Mouse (Mus musculus) embryonic stem cell, embryonic (primary cell): ENCODE measurements around the gene Rufy4.
"Not testable (repeated sequence)": the region's sequence is repeated elsewhere in the genome, so short reads cannot be mapped to it uniquely, and the experiment has no call there.

Experiments
- CTCF ChIA-PET, 4 experiments: fragments of 300-600 bp in 2 of 4; fragments of 350-600 bp in 2 of 4; sonication (Branson Sonifier 250); formaldehyde crosslinking; loops; one replicate each; lab custom pipeline; 2022; ENCODE audit warnings: inconsistent platforms in 2 of 4; lab: Charles Lee
- POLR2A ChIA-PET, 4 experiments: fragments of 300-600 bp in 2 of 4; fragments of 350-600 bp in 2 of 4; sonication (Branson Sonifier 250); formaldehyde crosslinking; loops; one replicate each; lab custom pipeline; 2022; ENCODE audit warnings: antibody characterized with exemption in 4 of 4, inconsistent platforms in 1 of 4; lab: Charles Lee

Rufy4 gene

DNA sequence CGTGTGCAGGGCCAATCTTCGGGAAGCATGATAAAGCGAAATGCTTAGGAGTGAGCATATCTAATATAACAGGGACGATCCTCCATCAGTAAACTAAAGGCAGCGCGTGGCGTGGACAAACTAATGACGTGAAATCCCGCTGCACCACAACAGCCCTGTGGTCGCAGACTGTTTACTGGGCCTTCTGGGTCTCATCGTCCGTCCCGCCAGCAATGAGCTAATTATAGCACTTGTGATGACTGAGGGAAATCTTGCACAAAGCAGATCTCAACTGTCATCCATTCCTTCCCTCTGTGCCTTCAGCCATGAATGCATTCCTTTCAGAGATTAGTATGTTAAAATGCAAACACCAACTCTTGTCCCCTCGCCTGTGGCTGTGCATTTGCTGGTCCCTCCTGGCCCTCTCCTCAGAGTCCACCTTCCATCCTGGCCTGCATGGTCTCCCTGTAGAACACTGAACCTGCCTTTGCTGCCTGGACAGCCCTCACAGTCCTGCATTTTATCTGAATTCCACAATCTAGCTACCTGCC, 31.1 kb downstream of the Rufy4 start:
- ChIA-PET CTCF (interaction anchor here in 2 of 4 experiments (1.1 to 1.6 kb wide), 3 partner anchors 17 to 27 kb away, joined by 3 to 5 read pairs (median 3); no protein-coding TSS in a partner anchor), POLR2A (interaction anchor here in 2 of 4 experiments (0.6 to 1.3 kb wide), 3 partner anchors 12 to 1113 kb away, joined by 3 to 4 read pairs (median 4); no protein-coding TSS in a partner anchor)

DNA sequence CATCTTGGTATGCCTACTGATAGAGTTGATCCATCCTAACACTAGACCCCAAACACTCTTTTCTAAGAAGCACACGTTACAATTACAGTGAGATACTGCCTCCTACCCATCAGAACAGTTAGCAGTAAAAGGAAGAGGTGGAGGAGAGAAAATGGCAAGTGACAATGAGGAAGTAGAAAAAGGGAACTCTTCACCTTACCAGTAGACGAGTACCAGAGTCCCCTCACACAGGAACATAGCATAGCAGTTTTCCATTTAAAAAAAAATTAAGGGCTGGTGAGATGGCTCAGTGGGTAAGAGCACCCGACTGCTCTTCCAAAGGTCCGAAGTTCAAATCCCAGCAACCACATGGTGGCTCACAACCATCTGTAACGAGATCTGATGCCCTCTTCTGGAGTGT, 34.3 kb downstream of the Rufy4 start:
- CTCF ChIA-PET, POLR2A ChIA-PET: not testable (repeated sequence)

DNA sequence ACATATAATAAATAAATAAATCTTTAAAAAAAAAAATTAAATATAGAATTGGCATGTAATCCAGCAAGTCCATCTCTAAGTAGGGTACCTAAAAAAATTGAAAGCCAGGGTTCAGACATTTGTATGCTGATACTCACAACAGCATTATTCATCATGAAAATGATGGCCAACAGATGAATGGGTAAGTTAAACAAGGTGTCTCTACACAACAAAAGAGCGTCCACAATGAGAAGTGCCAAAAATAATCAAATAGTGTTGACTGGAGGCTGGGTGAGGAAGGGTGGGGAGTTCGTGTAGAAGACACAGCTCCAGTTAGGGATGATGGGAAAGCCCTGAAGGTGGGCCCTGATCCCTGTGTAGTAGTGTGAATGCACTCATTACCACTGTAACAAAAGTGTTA, 34.7 kb downstream of the Rufy4 start:
- ChIA-PET CTCF (interaction anchor here in 1 of 4 experiments (0.8 kb wide), 1 partner anchor 36 kb away, joined by 3 read pairs; no protein-coding TSS in a partner anchor), POLR2A (no interaction called here)

DNA sequence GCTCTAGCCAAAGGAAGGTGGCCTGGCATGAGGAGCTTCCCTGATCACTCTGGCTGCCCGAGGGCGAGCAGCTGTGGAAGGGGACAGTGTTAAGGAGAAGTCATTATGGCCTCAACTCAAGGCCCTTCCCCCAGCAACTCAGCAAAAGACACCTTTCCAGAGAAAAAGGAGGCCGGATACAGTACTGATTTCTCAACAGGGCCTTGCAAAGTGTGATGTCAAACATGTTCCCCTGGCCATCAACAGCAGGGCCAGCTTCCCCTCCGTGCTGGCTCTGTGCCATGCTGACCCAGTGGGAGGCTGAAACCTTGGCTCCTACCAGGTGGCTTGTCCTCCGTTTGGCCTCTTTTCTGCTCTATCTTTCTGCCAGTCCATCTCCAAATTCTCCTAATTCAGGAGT, 41.8 kb downstream of the Rufy4 start:
- CTCF ChIA-PET: interaction anchor here in 2 of 4 experiments (0.6 to 0.7 kb wide), 2 partner anchors 28 to 869 kb away, joined by 4 to 10 read pairs; no protein-coding TSS in a partner anchor
- POLR2A ChIA-PET: no interaction called here

DNA sequence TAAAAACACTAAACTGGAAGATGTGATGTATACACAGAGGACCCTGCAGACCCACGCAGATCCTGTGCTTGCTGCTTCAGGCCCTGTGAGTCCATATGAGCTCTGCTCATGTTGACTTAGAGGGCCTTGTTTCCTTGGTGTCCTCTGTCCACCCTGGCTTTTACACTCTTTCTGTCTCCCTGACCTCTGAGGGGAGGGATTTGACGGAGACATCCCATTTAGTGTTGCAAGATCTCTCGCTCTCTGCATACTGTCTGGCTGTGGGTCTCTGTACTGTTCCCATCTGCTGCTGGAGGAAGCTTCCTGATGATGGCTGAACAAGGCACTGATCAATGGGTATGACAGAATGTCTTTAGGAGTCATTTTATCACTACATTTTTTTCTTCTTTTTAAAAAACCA, 44.4 kb downstream of the Rufy4 start:
- POLR2A ChIA-PET: no interaction called here
- CTCF ChIA-PET: no interaction called here

DNA sequence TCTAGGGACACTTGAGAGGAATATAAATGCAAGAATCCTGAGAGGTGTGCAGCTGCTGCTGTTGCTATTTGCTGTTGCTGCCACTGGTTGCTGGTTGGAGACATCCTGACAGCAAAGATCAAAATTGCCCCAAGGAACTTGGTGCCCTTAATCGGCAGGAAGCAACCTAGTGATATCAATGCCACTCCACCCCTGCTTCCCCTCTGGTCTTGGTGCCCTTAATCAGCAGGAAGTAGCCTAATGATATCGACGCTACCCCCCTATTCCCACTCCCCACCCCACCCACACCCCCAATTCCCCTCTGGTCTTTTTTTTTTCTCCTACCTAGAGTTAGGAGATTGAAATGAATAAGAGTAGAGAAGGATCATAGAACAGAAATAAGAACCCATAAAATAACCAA, 47.4 kb downstream of the Rufy4 start:
- ChIA-PET CTCF (no interaction called here), POLR2A (no interaction called here)

DNA sequence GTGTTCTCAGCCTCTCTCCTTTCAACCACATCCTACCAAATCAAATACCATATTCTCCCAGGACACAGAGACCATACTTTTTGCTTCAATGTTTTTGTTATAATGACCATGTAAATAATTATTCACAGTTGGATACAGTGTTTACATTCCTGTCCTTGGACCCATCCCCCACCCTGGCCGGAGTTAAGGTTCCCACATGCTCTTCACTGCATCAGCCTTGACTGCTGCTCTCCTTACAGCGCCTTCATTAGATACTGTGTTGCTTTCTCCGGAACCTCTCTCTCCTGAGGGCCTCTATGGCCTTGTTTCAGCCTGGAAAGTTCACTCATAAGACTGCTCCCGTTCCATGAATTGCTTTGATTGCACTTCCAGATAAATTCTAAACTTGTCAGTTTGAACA, 50.4 kb downstream of the Rufy4 start:
- POLR2A ChIA-PET: no interaction called here
- CTCF ChIA-PET: interaction anchor here in 1 of 4 experiments (0.6 kb wide), 1 partner anchor 34 kb away, joined by 6 read pairs; no protein-coding TSS in a partner anchor

DNA sequence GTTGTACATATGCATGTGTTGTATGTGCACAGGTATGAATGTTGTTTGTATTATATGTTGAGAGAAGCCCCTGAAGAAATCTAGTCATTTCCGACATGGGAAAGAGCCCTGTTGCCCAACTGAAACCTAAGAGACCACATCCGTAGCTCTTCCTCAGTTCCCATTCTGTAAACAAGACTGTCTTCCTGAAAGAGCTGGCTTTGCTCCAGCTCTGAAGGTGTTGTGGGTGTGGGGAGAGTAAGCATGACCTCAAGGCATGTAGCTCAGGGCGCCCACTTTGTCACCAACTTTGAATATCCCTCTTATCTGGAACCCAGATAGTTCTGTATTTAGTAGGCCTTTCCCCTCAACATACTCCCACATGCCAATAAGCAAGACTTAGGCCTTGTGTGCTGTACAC, 53.3 kb downstream of the Rufy4 start:
- POLR2A ChIA-PET: interaction anchor here in 1 of 4 experiments (1.2 to 1.4 kb wide), 2 partner anchors 18 to 22 kb away, joined by 3 read pairs; no protein-coding TSS in a partner anchor
- CTCF ChIA-PET: no interaction called here

DNA sequence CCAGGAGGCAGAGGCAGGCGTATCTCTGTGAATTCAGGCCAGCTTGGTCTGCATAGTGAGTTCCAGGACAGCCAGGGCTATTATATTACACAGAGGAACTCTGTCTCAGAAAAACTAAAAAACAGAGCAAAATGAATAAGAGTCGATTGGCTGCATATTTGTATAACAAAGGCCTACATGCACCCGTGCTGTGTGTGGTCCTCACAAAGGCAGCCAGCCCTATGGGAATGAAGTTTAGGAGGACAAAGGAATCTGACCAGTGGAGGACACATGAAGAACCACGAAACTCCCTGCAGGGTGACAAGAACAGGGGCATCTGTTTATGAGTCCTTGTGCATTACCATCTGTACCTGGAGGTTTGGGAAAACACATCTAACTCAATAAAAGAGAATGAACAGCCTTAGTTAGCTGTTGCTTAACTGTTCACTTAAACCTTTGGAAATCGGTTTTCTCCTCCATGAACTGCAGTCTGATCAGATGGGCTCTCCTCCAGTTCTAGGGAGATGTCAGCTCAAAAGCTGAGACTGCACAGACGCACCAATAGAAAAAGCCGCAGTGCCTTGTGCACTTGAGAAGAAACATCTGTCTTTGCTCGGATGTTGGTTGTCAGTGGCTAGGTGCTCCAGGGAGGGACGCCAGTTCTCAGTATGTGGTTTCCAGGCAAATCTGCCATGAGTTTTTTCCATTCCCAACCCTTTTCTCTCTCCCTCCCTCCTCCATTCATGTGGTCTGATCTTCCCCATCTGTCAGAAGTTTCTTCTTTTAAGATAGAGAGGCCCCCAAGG, 54.5 kb downstream of the Rufy4 start:
- CTCF ChIA-PET: interaction anchor here in 1 of 4 experiments (1.4 kb wide), 1 partner anchor 16 kb away, joined by 4 read pairs; no protein-coding TSS in a partner anchor
- POLR2A ChIA-PET: interaction anchor here in 2 of 4 experiments (1.2 to 1.4 kb wide), 2 partner anchors 21 to 218 kb away, joined by 3 read pairs; no protein-coding TSS in a partner anchor

DNA sequence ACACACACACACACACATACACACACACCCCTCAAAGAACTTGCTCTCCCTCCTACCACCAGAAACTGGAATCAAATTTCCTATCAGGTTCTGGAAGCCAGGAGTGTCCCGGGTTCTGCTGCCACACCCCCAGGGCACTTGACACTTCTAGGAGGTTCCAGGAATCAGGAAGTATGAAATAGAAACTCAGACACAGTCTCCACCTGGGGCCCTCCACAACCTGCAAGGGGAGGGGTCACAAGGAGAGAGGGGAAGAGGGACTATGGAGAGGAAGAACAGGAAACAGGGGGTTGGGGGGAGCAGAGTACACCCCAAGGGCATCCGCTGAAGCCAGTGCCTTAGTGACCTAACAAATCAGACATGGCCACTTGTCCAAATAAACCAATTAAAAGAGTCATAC, 56.1 kb downstream of the Rufy4 start:
- POLR2A ChIA-PET: no interaction called here

DNA sequence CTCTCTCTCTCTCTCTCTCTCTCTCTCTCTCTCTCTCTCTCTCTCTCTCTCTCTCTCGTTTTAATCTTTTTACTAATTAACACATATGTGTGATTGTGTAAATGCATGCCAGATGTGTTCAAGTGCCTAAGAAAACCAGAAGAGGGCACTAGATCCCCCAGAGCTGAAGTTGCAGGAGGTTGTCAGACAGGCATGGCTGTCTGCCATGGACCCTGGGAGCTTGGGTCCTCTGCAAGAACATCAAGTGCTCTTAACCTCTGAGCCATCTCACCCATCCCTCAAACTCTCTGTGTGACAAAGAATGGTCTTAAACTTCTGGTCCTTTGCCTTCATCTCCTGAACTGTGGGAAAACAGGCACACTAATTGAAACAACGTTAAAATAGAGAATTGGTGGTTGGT, 57.7 kb downstream of the Rufy4 start:
- ChIA-PET CTCF (interaction anchor here in 3 of 4 experiments (0.6 to 1.3 kb wide), 20 partner anchors 12 to 1939 kb away, joined by 3 to 17 read pairs (median 4); partner anchors contain the start of gene Cxcr1 (in 1 of the 3)), POLR2A (interaction anchor here in 3 of 4 experiments (0.6 to 1.1 kb wide), 5 partner anchors 8 to 118 kb away, joined by 3 to 6 read pairs (median 4); no protein-coding TSS in a partner anchor)

More for the DNA sequence above, 56.1 kb downstream of the Rufy4 start:
- CTCF ChIA-PET: interaction anchor here in 1 of 4 experiments (0.7 kb wide), 1 partner anchor 48 kb away, joined by 3 read pairs; no protein-coding TSS in a partner anchor

DNA sequence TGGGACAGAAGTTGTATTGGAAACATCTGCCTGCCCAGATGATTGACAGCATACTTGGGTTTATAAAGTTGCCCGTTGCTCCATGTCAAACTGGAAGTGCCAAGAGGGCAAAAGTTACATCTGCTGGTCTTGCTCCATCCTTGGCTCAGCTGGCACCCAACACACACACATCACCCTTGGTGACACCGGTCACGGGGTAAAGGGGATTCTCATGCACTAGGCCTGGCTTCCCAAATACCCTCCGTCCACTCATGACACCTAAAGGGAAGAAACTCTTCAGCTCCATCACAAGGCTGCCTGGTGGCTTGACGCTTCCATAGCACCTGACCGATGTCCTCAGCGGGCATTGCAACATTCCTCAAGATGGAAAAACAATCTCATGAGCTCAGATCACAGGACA, 65.1 kb downstream of the Rufy4 start:
- POLR2A ChIA-PET: interaction anchor here in 1 of 4 experiments (0.7 kb wide), 1 partner anchor 13 kb away, joined by 3 read pairs; no protein-coding TSS in a partner anchor
- CTCF ChIA-PET: no interaction called here

DNA sequence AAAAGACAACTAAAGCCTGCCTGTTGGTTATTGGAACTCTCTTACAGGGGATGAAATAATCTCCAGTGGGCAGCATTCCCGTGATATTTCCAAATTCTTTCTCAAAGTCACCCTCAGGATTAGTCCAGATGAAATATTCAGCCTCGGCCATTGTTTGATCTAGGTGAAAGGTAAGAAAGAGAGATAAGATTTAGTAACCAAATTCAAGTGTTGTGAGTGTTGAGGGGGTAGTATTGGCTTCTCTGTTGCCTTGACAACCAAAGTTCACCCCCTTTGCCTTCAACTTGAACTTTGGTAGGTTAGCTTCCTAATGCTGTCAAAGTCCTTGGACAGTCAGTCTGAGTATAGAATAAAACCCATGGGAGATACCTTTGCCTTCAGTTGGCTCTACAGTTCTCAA, 67.4 kb downstream of the Rufy4 start:
- ChIA-PET POLR2A (interaction anchor here in 1 of 4 experiments (1.3 kb wide), 1 partner anchor 8 kb away, joined by 3 read pairs; no protein-coding TSS in a partner anchor), CTCF (interaction anchor here in 1 of 4 experiments (0.6 kb wide), 1 partner anchor 507 kb away, joined by 4 read pairs; no protein-coding TSS in a partner anchor)

DNA sequence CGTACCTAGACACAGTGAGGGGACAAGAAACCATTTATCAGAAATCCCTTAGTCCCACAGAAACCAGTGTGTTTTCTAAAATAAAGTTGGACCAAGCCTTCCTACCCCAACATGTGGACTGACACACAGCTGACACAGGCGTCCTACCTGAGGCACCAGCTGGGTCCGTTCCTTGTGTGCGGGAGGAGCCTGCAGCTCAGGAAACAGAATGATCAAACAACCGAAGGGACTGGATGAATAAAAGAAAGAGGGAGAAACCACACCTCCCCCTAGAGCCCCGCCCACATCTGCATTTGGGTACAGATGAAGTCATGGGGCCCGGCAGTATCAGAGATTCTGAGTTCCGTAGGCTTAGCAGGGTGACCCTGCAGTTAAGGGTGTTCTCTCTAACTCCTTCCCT, 69.1 kb downstream of the Rufy4 start, which contains the start of gene Cxcr1:
TSS of gene Cxcr1 (minus strand) at position 187 of the 400 bp plus-strand sequence.
- ChIA-PET POLR2A (interaction anchor here in 1 of 4 experiments (2.1 kb wide), 1 partner anchor 13 kb away, joined by 11 read pairs; no protein-coding TSS in a partner anchor), CTCF (interaction anchor here in 3 of 4 experiments (0.6 to 2.1 kb wide), 5 partner anchors 11 to 293 kb away, joined by 3 to 6 read pairs (median 4); no protein-coding TSS in a partner anchor)

DNA sequence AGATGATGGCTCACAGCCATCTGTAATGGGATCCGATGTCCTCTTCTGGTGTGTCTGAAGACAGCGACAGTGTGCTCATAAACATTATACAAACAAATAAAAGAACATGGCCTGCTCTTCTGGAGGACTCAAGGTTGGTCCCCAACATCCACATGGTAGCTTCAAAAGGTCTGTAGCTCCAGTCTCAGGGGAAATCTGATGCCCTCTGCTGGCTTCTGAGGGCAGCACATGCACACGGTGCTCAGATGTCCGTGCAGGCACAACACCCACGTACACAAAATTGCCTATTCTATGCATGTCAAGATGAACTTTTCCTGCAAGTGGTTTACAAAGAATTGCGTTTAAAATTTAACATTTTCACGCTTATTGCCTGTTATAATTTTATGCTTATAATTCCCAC, 70.6 kb downstream of the Rufy4 start:
- POLR2A ChIA-PET: interaction anchor here in 2 of 4 experiments (0.6 to 2.1 kb wide), 7 partner anchors 11 to 223 kb away, joined by 3 to 11 read pairs (median 5); no protein-coding TSS in a partner anchor
- CTCF ChIA-PET: interaction anchor here (0.5 to 2.6 kb wide), 48 partner anchors 8 to 294 kb away, joined by 3 to 34 read pairs (median 4); partner anchors contain the start of genes Aamp (in 1 of the 4), Catip (in 1 of the 4) and Pnkd (in 1 of the 4)

DNA sequence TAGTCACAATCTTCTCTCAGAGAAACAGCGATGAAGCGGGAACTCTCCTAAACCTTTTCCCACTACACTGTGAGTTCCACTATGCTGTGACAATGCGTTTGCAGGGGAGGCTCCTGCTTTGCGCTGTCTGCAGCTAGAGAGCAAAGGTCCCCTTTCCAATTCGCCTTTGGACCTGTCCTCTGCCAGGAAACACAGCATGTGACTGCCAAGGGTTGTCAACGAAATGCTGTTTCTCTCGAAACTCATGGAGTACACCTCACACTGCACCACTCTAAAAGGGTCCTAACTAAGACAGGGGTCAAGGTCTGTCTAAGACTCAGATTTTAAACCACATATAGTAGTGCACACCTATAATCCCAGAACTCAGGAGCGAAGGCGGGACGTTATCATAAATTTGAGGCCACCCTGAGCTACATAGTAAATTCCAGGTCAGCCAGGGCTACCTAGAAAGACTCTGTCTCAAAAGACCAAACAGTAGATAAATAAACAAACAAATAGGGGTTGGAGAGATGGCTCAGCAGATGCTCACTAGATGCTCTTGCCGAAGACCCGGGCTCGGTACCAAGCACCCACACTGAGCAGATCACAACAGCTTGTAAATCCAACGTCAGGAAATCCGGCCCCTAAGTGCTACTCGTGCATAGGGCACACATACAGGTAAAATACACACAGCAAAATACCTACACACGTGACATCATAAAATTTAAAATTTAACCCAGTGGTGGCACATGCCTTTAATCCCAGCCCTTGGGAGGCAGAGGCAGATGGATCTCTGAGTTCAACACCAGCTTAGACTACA, 71.5 kb downstream of the Rufy4 start:
- ChIA-PET CTCF (interaction anchor here (0.7 to 2.6 kb wide), 20 partner anchors 9 to 295 kb away, joined by 3 to 34 read pairs (median 5); partner anchors contain the start of genes Aamp (in 1 of the 4) and Pnkd (in 1 of the 4)), POLR2A (interaction anchor here in 2 of 4 experiments (0.7 to 2.0 kb wide), 9 partner anchors 9 to 222 kb away, joined by 3 to 6 read pairs (median 3); no protein-coding TSS in a partner anchor)
